Mouse (Mus musculus): ENCODE measurements at regions not wholly inside any gene's neighbourhood (a gene's known extent, or its start where the extent isn't known, plus 50 kb on each side); places are given as distances from the start of the nearest gene placed in this dataset.

DNA sequence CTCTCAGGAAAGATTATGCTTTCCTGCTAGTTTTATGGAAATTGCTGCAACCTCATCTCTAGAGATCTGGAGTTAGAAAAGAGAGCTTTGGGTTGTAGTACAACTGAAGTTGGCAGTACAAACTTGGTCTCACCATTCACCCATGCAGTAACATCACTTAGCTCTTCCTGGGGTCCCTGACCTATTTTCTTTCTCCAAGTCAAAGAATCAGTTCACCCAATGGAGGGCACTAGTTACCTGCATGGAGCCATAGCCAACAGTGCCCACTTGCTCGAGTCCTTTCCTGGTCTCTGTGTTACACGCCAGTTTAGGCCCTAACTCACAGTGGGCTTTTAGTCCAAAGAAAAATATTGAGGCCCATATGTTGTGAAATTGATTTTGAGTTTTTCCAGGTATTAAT lies 435.9 kb upstream of the Cited2 start:
- no peak for ATAC-seq

DNA sequence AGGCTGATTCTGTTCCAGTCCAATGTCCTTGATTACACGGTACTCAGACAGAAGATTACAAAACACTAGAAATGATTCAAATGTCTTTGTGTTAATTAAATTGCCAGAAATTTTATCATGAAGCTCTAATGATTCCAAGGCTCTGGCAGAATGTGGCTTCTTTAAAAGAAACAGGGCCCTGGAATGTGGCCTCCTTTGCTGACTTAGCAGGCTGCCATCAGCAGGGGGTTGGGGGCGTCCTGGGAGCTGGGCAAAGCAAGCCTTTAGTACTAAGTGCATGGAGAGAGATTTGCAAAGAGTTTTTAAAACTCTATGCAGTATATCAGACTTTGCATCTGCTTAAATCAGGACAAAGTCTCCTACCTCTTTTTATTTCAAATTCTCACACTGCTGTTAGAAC lies 434.8 kb upstream of the Cited2 start:
- ATAC-seq = no peak

- no peak for ATAC-seq
These were observed 430.7 kb upstream of the Cited2 start for GRCm38 (mm10) chr10:17292331-17292730.

- ATAC-seq = no peak
These were observed 428.6 kb upstream of the Cited2 start for GRCm38 (mm10) chr10:17294440-17294839.

DNA sequence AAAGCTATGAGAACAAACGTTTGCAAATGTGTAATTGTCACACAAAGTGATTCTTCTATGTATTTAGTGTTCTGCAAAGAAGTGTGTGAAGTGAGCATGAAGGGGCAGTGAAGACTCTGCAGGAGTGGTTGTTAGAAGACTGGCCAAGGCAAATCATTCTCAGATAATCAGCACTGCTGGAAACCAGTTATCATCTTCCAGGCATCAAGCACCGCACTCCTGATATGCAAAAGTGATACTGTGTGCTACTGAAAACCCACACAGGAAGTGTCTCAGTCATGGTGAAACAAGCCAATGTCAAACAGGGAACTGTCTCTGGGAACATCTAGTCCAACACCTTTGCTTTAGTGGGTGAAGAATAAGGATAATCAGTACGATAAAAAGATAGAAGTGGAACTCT lies 427.9 kb upstream of the Cited2 start:
- ATAC-seq = no peak

GRCm38 (mm10) chr10:17299600-17299999 lies 423.4 kb upstream of the Cited2 start:
- no peak for ATAC-seq

- no peak for ATAC-seq
These were observed 396.3 kb upstream of the Cited2 start for GRCm38 (mm10) chr10:17326724-17327123.

- ATAC-seq = no peak
These were observed 392.0 kb upstream of the Cited2 start for GRCm38 (mm10) chr10:17330904-17331606.

- ATAC-seq = no peak
These were observed 391.4 kb upstream of the Cited2 start for GRCm38 (mm10) chr10:17331607-17332008.

- ATAC-seq = no peak
These were observed 390.8 kb upstream of the Cited2 start for GRCm38 (mm10) chr10:17332025-17332767.

DNA sequence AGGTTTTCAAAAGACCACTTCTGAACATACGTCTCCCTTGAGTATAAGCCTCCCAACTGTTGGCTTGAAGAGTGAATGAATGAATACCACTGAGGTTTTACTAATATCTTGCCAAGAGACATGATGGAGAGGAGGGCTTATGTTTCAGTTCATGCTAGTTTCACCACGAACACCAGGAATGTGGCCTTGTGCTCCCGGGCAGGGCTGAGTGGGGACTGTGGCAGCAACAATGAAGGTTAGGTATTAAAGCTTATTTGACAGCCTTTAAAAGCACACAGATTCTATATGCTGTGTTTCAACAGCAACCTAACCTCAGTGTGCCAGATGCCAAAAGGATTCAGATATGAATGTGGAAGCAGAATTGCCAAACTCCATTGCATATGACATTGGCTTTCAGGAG lies 390.0 kb upstream of the Cited2 start:
- no peak for ATAC-seq

DNA sequence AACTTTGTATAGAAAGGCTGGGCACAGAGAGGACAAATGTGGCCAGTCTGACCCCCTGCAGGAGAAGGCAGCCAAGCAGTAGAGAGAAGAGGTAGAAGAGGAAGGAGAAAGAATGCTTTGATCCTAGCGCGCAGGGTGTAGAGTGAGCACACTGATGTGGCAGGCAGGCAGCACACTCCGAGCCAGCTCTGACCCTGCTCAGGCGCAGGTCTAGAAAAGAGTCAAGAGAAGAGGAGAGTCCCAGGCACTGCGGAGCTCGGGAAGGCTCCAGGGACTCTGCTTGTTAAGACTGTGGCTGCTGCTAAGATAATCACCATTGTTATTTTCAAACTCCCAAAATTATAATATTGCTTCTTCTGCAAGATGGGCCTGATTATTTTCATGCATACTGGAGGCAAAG lies 389.3 kb upstream of the Cited2 start:
- no peak for ATAC-seq

GRCm38 (mm10) chr10:17337217-17337616 lies 385.8 kb upstream of the Cited2 start:
- no peak for ATAC-seq

DNA sequence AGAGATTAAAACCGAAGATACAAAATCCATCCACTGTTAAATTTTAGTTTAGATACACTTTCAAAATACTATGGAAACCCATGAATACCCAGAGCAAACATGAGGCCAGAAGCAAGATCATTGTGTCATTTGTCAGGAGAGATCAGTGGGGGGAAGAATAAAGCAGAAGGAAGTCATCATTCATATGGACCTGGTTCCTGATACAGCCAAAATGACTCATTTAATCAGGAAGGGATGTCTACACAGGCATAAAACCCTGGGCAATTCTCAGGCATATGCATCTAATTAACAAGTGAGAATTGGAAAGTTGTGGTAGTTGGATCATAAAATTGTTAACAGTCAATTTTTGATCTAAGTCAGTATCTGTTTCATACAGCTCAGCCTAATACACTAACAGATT lies 379.2 kb upstream of the Cited2 start:
- ATAC-seq = no peak

- ATAC-seq = no peak
These were observed 370.6 kb upstream of the Cited2 start for GRCm38 (mm10) chr10:17352202-17352994.

DNA sequence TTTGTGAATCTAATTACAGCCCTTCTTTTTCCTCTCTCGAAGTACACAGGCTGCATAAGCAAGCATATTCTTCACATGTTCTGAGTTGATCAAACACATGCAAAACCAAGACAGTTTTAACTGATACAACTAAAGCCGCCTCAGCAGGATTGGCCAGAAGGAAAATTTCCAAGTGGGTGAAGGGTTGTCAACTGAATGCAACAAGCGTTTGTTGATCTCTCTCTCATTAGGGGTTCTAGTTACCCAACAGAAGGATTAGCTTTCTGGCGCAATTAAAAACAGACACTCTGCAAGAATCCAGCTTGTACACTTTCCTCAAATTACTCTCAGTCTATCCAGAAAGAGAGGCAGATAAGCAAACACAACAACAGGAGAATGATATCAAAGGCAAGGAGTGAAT lies 367.5 kb upstream of the Cited2 start:
- no peak for ATAC-seq

DNA sequence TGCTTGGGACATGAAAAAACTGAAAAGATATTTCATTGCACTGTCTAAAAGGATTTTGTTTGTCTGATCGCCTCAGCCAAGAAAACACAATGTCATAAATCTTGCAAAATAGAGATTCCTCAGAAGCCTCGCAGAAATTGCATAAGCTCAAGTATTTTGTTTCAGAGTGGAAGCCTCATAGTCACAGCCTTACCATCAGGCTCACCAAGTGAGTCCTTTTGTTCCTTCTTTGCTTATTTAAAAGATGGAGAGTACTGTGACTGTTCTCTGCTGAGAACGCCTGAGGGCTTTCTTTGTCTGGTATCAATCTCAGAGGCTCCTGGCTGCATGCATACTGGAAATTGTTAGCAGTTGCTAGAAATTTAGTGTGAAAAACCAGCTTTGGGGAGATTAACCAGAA lies 367.0 kb upstream of the Cited2 start:
- no peak for ATAC-seq

- no peak for ATAC-seq
These were observed 360.4 kb upstream of the Cited2 start for GRCm38 (mm10) chr10:17362643-17363042.

GRCm38 (mm10) chr10:17366042-17366740 lies 356.8 kb upstream of the Cited2 start:
- no peak for ATAC-seq

- ATAC-seq = no peak
These were observed 356.0 kb upstream of the Cited2 start for GRCm38 (mm10) chr10:17367026-17367425.

- ATAC-seq = no peak
These were observed 355.6 kb upstream of the Cited2 start for GRCm38 (mm10) chr10:17367430-17367829.

DNA sequence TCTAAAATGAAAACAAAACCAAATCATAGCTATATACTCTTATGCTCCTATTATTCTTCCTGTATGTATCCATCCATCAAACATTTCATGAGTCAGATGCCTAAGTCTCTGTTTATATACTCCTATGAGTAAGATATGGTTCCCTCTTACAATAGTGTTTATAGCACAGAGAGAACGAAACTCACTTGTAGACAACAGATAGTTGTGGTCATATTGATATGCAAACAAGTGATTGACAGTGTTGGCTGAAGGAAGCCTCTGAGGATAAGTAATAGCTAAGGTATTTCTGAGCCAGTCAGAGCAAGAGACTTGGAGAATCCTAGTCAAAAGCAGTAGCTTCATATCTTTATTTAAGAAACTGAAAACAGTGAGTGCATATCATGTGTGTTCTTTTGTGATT lies 354.4 kb upstream of the Cited2 start:
- no peak for ATAC-seq

- no peak for ATAC-seq
These were observed 350.1 kb upstream of the Cited2 start for GRCm38 (mm10) chr10:17372905-17373304.

Data from activated CD4-positive, CD25-positive, alpha-beta regulatory T cell, adult 4 months (primary cell).